In the genomic region with DNA sequence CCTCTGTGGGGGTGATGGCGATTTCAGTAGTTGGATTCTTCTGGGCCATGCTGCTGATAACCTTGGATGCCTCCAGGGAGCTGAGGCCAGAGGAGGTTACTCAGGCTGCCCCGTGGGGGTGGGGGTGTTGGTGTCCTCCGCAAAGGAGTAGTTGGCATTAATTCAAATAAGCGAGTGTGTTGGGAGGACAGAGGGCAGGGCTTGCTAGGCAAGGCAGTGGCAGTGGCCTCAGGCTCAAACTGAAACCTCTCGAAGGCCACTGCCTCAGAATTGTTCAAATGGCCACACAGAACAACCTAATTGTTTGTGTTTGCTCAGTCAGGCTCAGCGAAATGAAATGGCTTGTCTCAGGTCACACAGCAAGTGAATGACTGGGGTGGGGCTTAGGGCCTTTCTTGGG, we compare ENCODE assay signal across 10 mouse cellular contexts.
DNase-seq lines count a peak whose midpoint lies in the region; ATAC-seq and TF ChIP-seq lines count a peak whose summit lies in the region.
"Had no signal": no experiment of that assay in that cellular context is flagged by ENCODE, and none has a peak within 500 bp of the region (broad histone marks: within the 10 kb centered on the region; RNA-seq: fewer than 3 reads in every experiment).

No protein-coding gene starts in this region.

- 0 out of 2 replicates have a peak, but pooled peaks have one; percentile 2 for TF ChIP-seq CTCF in liver, adult 2 months (IDR thresholded peaks at IDR 0.05; ENCODE audit: low read depth, low read length)

- H3K27me3 ChIP-seq in liver, adult 2 months (ENCODE audit: control insufficient read depth, insufficient read depth, low read length), result no peaks in the 10 kb centered on the region
- H3K27me3 ChIP-seq in liver, embryonic 11.5 days (replicated peaks; ENCODE audit: control insufficient read depth, insufficient read depth, low read length), result no peaks in the 10 kb centered on the region
- H3K27me3 ChIP-seq: embryonic facial prominence, embryonic 15.5 days had no signal

- no peak for TF ChIP-seq POLR2A in liver, adult 2 months (IDR thresholded peaks at IDR 0.05; ENCODE audit: extremely low read depth, insufficient read depth, low read length)

- peaks cover 20% of the 10 kb centered on the region for H3K4me1 ChIP-seq in liver, adult 2 months (ENCODE audit: control insufficient read depth, insufficient read depth, low read length)
- no peaks in the 10 kb centered on the region; the same call in none of the 2 replicates for H3K4me1 ChIP-seq in liver, embryonic 11.5 days (replicated peaks; ENCODE audit: control insufficient read depth, insufficient read depth, low read length)

- H3K79me2 ChIP-seq in liver, adult 2 months (ENCODE audit: control insufficient read depth, insufficient read depth, low read length), result no peaks in the 10 kb centered on the region

- no peaks in the 10 kb centered on the region for H3K36me3 ChIP-seq in liver, adult 2 months (ENCODE audit: control insufficient read depth, insufficient read depth, low read length)
- no peaks in the 10 kb centered on the region for H3K36me3 ChIP-seq in liver, embryonic 11.5 days (ENCODE audit: control insufficient read depth, insufficient read depth, low read length)
- H3K36me3 ChIP-seq: embryonic facial prominence, embryonic 15.5 days had no signal

- H3K9me3 ChIP-seq in liver, embryonic 11.5 days (ENCODE audit: control insufficient read depth, low read length), result no peaks in the 10 kb centered on the region
- H3K9me3 ChIP-seq: embryonic facial prominence, embryonic 15.5 days had no signal

- no peak overlapping the region for H3K4me3 ChIP-seq in liver, adult 2 months (ENCODE audit: insufficient read depth, low read depth, low read length)
- no peak overlapping the region for H3K4me3 ChIP-seq in liver, embryonic 11.5 days (ENCODE audit: low read depth, low read length)
- H3K4me3 ChIP-seq: embryonic facial prominence, embryonic 15.5 days had no signal

- peak overlapping the region; percentile 54 for H3K27ac ChIP-seq in liver, adult 2 months (replicated peaks; ENCODE audit: insufficient read depth, low read depth, low read length)
- no peak overlapping the region for H3K27ac ChIP-seq in liver, embryonic 11.5 days (ENCODE audit: low read depth, low read length)
- H3K27ac ChIP-seq: embryonic facial prominence, embryonic 15.5 days; macrophage had no signal

- peak; percentile 93 for DNase-seq in liver, adult 2 months (ENCODE audit: extremely low read depth, low read depth, low spot score)
- DNase-seq in liver, embryonic 11.5 days (ENCODE audit: low spot score), result no peak
- peak; percentile 90 to 93 for DNase-seq in adrenal gland, postnatal 36 days
- DNase-seq in kidney, adult 11 months, result peak; percentile 64
- peak; percentile 33 for DNase-seq in lung, postnatal 36 days
- DNase-seq in cerebellum, adult 11-12 months, result no peak
- DNase-seq in left cerebral cortex, adult 11 months (ENCODE audit: low spot score), result no peak

- no peak overlapping the region for H3K4me2 ChIP-seq in liver, embryonic 11.5 days
- H3K4me2 ChIP-seq: embryonic facial prominence, embryonic 15.5 days had no signal

- WGBS in liver, adult 2 months, result 10% methylated on average over 6 of the region's 6 CpGs
- 42% methylated on average over 6 of the region's 6 CpGs for WGBS in liver, embryonic 11.5 days

- H3K9ac ChIP-seq in liver, adult 2 months (ENCODE audit: low read depth, low read length), result no peak overlapping the region
- H3K9ac ChIP-seq in liver, embryonic 11.5 days (ENCODE audit: low read depth, low read length), result no peak overlapping the region
- H3K9ac ChIP-seq: embryonic facial prominence, embryonic 15.5 days had no signal

- no peak for ATAC-seq in liver, embryonic 11.5 days (replicated peaks; ENCODE audit: low FRiP score)
- no peak for ATAC-seq in megakaryocyte progenitor cell, adult 5-6 weeks (replicated peaks; ENCODE audit: poor library complexity)

Comparison
In these comparisons a context has a peak if more than half of its experiments do, and no peak if none do; other contexts are left out.
1. DNase-seq: peak in liver, adult 2 months (single experiment), adrenal gland, postnatal 36 days (2 of 2), kidney, adult 11 months (single experiment) and lung, postnatal 36 days (single experiment); none in liver, embryonic 11.5 days (single experiment), cerebellum, adult 11-12 months (single experiment) and left cerebral cortex, adult 11 months (single experiment).